Mouse (Mus musculus) heart, postnatal 0 days (tissue): ENCODE data around the gene Tns1.

Experiments
- CTCF ChIP-seq: IDR thresholded peaks from 2 replicates; pipeline ENCODE4 v1.5.1; 2016; ENCODE audit warnings: antibody characterized with exemption, control low read depth, low read depth
- EP300 ChIP-seq: IDR thresholded peaks from 2 replicates; pipeline ENCODE4 v1.6.1; 2016; ENCODE audit warnings: antibody characterized with exemption, low read depth

DNA sequence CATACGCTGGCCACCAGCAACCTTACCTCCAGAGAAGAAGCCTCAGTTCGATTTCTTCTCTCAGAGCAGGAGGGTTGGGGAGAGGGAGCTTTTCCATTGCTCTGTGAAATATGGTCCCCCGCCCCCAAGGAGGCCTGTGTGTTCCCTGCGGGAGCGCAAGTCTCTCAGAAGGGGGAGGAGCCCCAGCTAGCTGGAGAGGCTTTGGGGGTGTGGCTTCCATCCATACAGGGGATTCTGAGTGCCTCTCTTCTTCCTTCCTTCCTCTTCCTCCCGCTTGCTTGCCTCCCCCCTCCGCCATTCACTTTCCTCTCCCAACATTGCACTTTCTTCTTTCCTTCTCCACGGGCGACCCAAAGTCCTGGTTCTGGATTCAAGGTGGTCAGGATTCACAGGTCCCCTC, 210.2 kb downstream of the Tns1 start:
- TF ChIP-seq CTCF, result no peak
- no peak for TF ChIP-seq EP300
